ENCODE assay signal across 10 mouse cellular contexts in genomic region chr9:58567682-58568081, GRCm38 (mm10). TPM values are rescaled to one million over a fixed set of nuclear protein-coding genes. Genes with fewer than 3 reads are reported as not detected.
DNase-seq lines count a peak whose midpoint lies in the region; ATAC-seq and TF ChIP-seq lines count a peak whose summit lies in the region.
"Had no signal": no experiment of that assay in that cellular context is flagged by ENCODE, and none has a peak within 500 bp of the region (broad histone marks: within the 10 kb centered on the region; RNA-seq: fewer than 3 reads in every experiment).

No protein-coding gene starts in this region.

- H3K9ac ChIP-seq in heart, adult 2 months (ENCODE audit: low read depth, low read length), result no peak overlapping the region
- no peak overlapping the region for H3K9ac ChIP-seq in heart, embryonic 12.5 days
- no peak overlapping the region for H3K9ac ChIP-seq in neural tube, embryonic 15.5 days (replicated peaks)
- H3K9ac ChIP-seq: heart, embryonic 13.5 days had no signal

- no peak for ATAC-seq in heart, embryonic 12.5 days (ENCODE audit: insufficient number of reproducible peaks, low FRiP score)
- no peak for ATAC-seq in neural tube, embryonic 15.5 days (ENCODE audit: low FRiP score)
- peak; percentile 57; the same call in 1 of the 2 replicates for ATAC-seq in erythroid progenitor cell, adult 5-6 weeks (replicated peaks; ENCODE audit: low FRiP score, poor library complexity, severe bottlenecking)
- ATAC-seq: activated CD4-positive, CD25-positive, alpha-beta regulatory T cell, adult 4 months had no signal

- H3K4me1 ChIP-seq in heart, adult 2 months (ENCODE audit: control insufficient read depth, insufficient read depth, low read length), result no peaks in the 10 kb centered on the region
- H3K4me1 ChIP-seq in heart, embryonic 12.5 days (replicated peaks), result no peaks in the 10 kb centered on the region
- no peaks in the 10 kb centered on the region for H3K4me1 ChIP-seq in neural tube, embryonic 15.5 days
- H3K4me1 ChIP-seq: heart, embryonic 13.5 days had no signal

- TF ChIP-seq EP300 in heart, adult 2 months (IDR thresholded peaks at IDR 0.05; ENCODE audit: insufficient read depth, low read depth, low read length), result no peak

- peaks cover 4% of the 10 kb centered on the region; the same call in 1 of the 2 replicates for H3K9me3 ChIP-seq in heart, embryonic 12.5 days (replicated peaks)
- H3K9me3 ChIP-seq in neural tube, embryonic 15.5 days (replicated peaks), result no peaks in the 10 kb centered on the region
- H3K9me3 ChIP-seq: heart, embryonic 13.5 days had no signal

- H3K4me2 ChIP-seq in heart, embryonic 12.5 days, result no peak overlapping the region
- H3K4me2 ChIP-seq in neural tube, embryonic 15.5 days, result no peak overlapping the region
- H3K4me2 ChIP-seq: heart, embryonic 13.5 days had no signal

- no peak overlapping the region for H3K27ac ChIP-seq in heart, adult 2 months
- H3K27ac ChIP-seq in heart, embryonic 12.5 days (ENCODE audit: poor library complexity, severe bottlenecking), result no peak overlapping the region
- no peak overlapping the region for H3K27ac ChIP-seq in neural tube, embryonic 15.5 days (replicated peaks)
- H3K27ac ChIP-seq: heart, embryonic 13.5 days had no signal

- H3K36me3 ChIP-seq in heart, adult 2 months (ENCODE audit: control insufficient read depth, insufficient read depth, low read length), result no peaks in the 10 kb centered on the region
- H3K36me3 ChIP-seq in heart, embryonic 12.5 days, result no peaks in the 10 kb centered on the region
- no peaks in the 10 kb centered on the region for H3K36me3 ChIP-seq in neural tube, embryonic 15.5 days
- H3K36me3 ChIP-seq: heart, embryonic 13.5 days had no signal

- intact Hi-C loops in heart, adult 2 months (cut with DNase I), result no loop called here
- intact Hi-C loops in left cerebral cortex, postnatal 36 days (cut with DNase I), result no loop called here

- no peak for TF ChIP-seq POLR2A in heart, adult 2 months (IDR thresholded peaks at IDR 0.05; ENCODE audit: insufficient read depth, low read depth, low read length)

- no peaks in the 10 kb centered on the region for H3K27me3 ChIP-seq in heart, adult 2 months (ENCODE audit: control insufficient read depth, insufficient read depth, low read length)
- H3K27me3 ChIP-seq in heart, embryonic 12.5 days (replicated peaks), result no peaks in the 10 kb centered on the region
- H3K27me3 ChIP-seq in neural tube, embryonic 15.5 days (replicated peaks), result no peaks in the 10 kb centered on the region
- H3K27me3 ChIP-seq: heart, embryonic 13.5 days had no signal

- DNase-seq in heart, adult 2 months, result no peak
- peak; percentile 15 for DNase-seq in neural tube, embryonic 10.5 days (ENCODE audit: extremely low spot score, low spot score)
- DNase-seq in thymus, postnatal 25 days, result peak; percentile 35
- DNase-seq in left cerebral cortex, postnatal 36 days (ENCODE audit: low spot score in 2 of 2), result no peak
- no peak for DNase-seq in gastrocnemius, adult 18-20 months (ENCODE audit: low spot score)

- H3K4me3 ChIP-seq in heart, adult 2 months, result no peak overlapping the region
- H3K4me3 ChIP-seq in heart, embryonic 12.5 days, result no peak overlapping the region
- no peak overlapping the region for H3K4me3 ChIP-seq in neural tube, embryonic 15.5 days (replicated peaks)
- H3K4me3 ChIP-seq: heart, embryonic 13.5 days had no signal

- no peaks in the 10 kb centered on the region for H3K79me2 ChIP-seq in heart, adult 2 months (replicated peaks; ENCODE audit: control insufficient read depth, insufficient read depth, low read length)

- peak; percentile 66 for TF ChIP-seq CTCF in heart, adult 2 months (IDR thresholded peaks at IDR 0.05)

RNA-seq across cellular contexts. Expression of gene Cd276, which starts 12.4 kb away (rescaled TPM):
- 1 to 10 TPM; 8.5 to 10.0 TPM for total RNA-seq in heart, adult 2 months (2021)
- 7.1 and 7.8 TPM in 2 replicates for polyA plus RNA-seq in heart, adult 2 months (2012; rRNA removed)
- polyA plus RNA-seq in heart, embryonic 12.5 days (2016; fragmentation: Nextera tagmentation; extraction: Ambion mirVana), result 39.2 and 42.4 TPM in 2 replicates
- polyA plus RNA-seq in neural tube, embryonic 15.5 days (2015; fragmentation: Nextera tagmentation; extraction: Ambion mirVana), result 30.3 and 33.6 TPM in 2 replicates
- total RNA-seq in erythroid progenitor cell, adult 5-6 weeks (2015; ENCODE audit: low replicate concordance), result 0.36 TPM in 1 of 2 replicates, not detected in the other
- not detected in 2 replicates for total RNA-seq in erythroid progenitor cell, adult 5-6 weeks (2017; ENCODE audit: low replicate concordance)
- 1 to 10 TPM; 8.7 to 8.8 TPM for total RNA-seq in left cerebral cortex, postnatal 36 days (2021)
- total RNA-seq in gastrocnemius, adult 18-20 months (2021), result 10 to 100 TPM in 1 of 2 experiments, 1 to 10 TPM in 1; 8.5 to 13.5 TPM
- polyA plus RNA-seq: activated CD4-positive, CD25-positive, alpha-beta regulatory T cell, adult 4 months had no signal

RNA-seq across cellular contexts. Expression of gene Nptn, which starts 14.4 kb away (rescaled TPM):
- 100 to 1,000 TPM; 123 to 124 TPM for total RNA-seq in heart, adult 2 months (2021)
- polyA plus RNA-seq in heart, adult 2 months (2012; rRNA removed), result 282 and 290 TPM in 2 replicates
- 122 and 131 TPM in 2 replicates for polyA plus RNA-seq in heart, embryonic 12.5 days (2016; fragmentation: Nextera tagmentation; extraction: Ambion mirVana)
- polyA plus RNA-seq in neural tube, embryonic 15.5 days (2015; fragmentation: Nextera tagmentation; extraction: Ambion mirVana), result 214 and 219 TPM in 2 replicates
- 415 and 552 TPM in 2 replicates for total RNA-seq in erythroid progenitor cell, adult 5-6 weeks (2015; ENCODE audit: low replicate concordance)
- total RNA-seq in erythroid progenitor cell, adult 5-6 weeks (2017; ENCODE audit: low replicate concordance), result 202 and 230 TPM in 2 replicates
- total RNA-seq in left cerebral cortex, postnatal 36 days (2021), result 1,000 to 10,000 TPM in 1 of 2 experiments, 100 to 1,000 TPM in 1; 963 to 1,027 TPM
- total RNA-seq in gastrocnemius, adult 18-20 months (2021), result 100 to 1,000 TPM; 116 to 123 TPM

Comparison
In these comparisons a context has a peak if more than half of its experiments do, and no peak if none do; other contexts are left out.
1. DNase-seq: peak in neural tube, embryonic 10.5 days (single experiment) and thymus, postnatal 25 days (single experiment); none in heart, adult 2 months (0 of 2), left cerebral cortex, postnatal 36 days (0 of 2) and gastrocnemius, adult 18-20 months (single experiment).
2. RNA of gene Cd276, which starts 12.4 kb away (total RNA-seq): 8.5 to 13.5 TPM in gastrocnemius, adult 18-20 months, 8.5 to 10.0 TPM in heart, adult 2 months and 8.7 to 8.8 TPM in left cerebral cortex, postnatal 36 days; 0.36 TPM in erythroid progenitor cell, adult 5-6 weeks; every median in the first group is over 4 times any median in the second.